Mouse (Mus musculus): ENCODE results near the gene Nek7.

DNA sequence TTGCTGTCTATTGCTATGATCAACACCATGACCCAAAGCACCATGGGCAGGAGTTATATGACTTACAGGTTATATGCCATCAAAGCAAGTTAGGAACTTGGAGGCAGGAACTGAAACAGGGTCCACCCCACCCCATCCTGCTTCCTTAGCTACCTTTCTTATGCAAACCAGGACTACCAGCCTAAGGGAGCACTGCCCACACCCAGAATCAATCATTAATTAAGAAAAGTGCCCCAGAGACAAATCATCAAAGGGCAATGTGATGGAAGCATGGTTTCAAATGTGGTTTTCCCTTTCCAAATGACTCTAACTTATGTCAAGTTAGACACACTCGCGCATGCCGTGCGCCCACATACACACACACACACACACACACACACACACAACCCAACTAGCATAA lies 16.0 kb downstream of the Nek7 start:
- TF ChIP-seq TAL1 (IDR thresholded peaks at IDR 0.05; ENCODE audit: low read length) (no peak), GATA1 (IDR thresholded peaks at IDR 0.05; ENCODE audit: low read length) (no peak)
